Mouse (Mus musculus): ENCODE measurements around the gene Rspo4. TPM values are rescaled to one million over a fixed set of nuclear protein-coding genes. Genes with fewer than 3 reads are reported as not detected.

The Rspo4 gene
- 0.24 and 0.47 TPM in 2 replicates for polyA plus RNA-seq (2016; fragmentation: Nextera tagmentation; extraction: Ambion mirVana)

DNA sequence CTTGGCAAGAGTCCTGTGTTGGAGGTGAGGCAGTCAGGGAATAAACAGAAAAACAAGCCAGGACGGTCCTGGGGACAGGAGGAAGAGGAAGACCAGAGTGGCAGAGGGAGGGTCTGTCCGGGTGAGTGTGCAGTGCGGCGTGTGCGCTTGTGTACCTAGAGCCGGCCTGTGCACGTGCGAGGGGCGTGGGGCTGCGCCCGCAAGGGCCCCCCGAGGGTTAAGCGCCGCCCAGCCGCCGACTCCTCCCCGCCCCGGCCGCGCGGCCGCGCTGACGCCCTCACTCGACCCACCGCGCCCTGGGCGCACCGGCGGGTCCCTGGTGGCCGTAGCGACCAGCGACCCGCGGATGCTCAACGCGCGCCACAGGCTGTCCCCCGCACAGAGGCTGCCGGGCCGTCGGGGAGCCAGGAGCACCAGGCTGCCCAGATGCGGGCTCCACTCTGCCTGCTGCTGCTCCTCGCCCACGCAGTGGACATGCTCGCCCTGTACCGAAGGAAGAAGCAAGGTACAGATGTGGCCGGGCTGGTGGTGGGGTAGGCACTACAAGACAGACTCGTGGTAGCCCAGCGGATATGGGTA, at the start of gene Rspo4:
Gene Rspo4 (plus strand): TSS at position 280 of the 579 bp plus-strand sequence.
- Histone ChIP-seq H3K27me3 (peaks cover 37% of the 10 kb centered on the region), H3K27ac (no peak within 1 kb of the TSS), H3K9me3 (no peaks in the 10 kb centered on the region), H3K4me3 (peak within 1 kb of the TSS; percentile 41), H3K9ac (0 out of 2 replicates have a peak within 1 kb of the TSS, but pooled peaks have one; percentile 38), H3K4me1 (peaks cover 14% of the 10 kb centered on the region), H3K4me2 (replicated peaks) (peak within 1 kb of the TSS; percentile 80), H3K36me3 (no peaks in the 10 kb centered on the region)
- ATAC-seq (ENCODE audit: insufficient number of reproducible peaks, insufficient read depth, low FRiP score, low TSS enrichment) = peak; percentile 54; the same call in 1 of the 2 replicates
- under 1% methylated on average over 37 of the region's 50 CpGs for WGBS

DNA sequence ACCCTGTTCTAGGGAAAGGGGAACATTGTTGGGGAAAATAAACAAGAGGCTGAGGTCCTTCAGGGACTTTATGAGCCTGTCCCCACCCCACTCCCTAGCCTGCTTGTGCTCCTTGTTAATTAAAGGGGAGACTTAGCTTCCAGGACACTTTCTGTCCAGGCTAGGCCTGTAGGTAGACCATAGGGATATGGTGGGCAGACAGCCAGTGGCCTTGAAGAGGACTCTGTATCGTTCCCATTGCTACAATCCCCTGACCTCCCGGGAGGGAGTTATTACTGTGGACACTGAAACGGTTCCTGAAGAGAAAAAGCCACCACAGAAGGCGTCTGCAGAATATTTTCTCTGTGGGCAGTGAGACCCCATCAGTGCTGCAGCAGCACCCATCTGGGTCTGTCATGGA, 27.1 kb upstream of the Rspo4 start:
- H3K4me2 ChIP-seq (replicated peaks) = no peak overlapping the region
- H3K4me1 ChIP-seq = no peaks in the 10 kb centered on the region
- H3K4me3 ChIP-seq = no peak overlapping the region
- H3K36me3 ChIP-seq = no peaks in the 10 kb centered on the region
- WGBS = 80% methylated on average over 4 of the region's 4 CpGs
- H3K27ac ChIP-seq = no peak overlapping the region
- no peak for ATAC-seq (ENCODE audit: insufficient number of reproducible peaks, insufficient read depth, low FRiP score, low TSS enrichment)
- no peaks in the 10 kb centered on the region for H3K9me3 ChIP-seq
- H3K9ac ChIP-seq = no peak overlapping the region
- no peaks in the 10 kb centered on the region for H3K27me3 ChIP-seq

DNA sequence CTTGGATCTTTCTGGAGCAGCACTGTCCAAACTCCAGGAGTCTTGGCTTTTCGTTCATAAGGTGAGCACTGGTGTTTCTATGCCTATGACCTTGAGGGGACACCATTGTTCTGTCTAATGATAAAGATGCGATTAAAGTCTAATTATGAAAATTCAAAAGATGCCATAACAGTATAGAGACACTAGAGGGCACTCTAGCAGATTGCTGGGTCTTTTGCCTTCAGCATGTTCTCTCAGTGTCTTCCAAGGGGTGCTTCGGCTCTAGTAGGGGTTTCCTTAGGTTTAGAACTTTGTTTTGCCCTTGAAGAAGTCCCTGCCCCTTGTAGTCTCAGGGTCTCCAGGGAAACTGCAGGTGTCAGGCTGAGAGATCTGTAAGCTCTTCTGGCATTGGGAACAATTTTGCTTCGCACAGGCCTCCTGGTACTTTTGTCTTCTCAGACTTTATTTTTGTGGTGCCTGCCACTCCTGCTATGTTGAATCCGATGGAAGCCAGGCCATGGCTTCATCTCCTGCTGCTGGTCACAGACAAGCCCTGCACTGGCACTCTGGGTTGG, 19.6 kb downstream of the Rspo4 start:
- Histone ChIP-seq H3K9me3 (no peaks in the 10 kb centered on the region), H3K4me2 (replicated peaks) (no peak overlapping the region), H3K4me3 (no peak overlapping the region), H3K9ac (no peak overlapping the region), H3K36me3 (no peaks in the 10 kb centered on the region), H3K27me3 (no peaks in the 10 kb centered on the region), H3K27ac (no peak overlapping the region), H3K4me1 (no peaks in the 10 kb centered on the region)
- no peak for ATAC-seq (ENCODE audit: insufficient number of reproducible peaks, insufficient read depth, low FRiP score, low TSS enrichment)
- 55% methylated on average over 5 of the region's 5 CpGs for WGBS

DNA sequence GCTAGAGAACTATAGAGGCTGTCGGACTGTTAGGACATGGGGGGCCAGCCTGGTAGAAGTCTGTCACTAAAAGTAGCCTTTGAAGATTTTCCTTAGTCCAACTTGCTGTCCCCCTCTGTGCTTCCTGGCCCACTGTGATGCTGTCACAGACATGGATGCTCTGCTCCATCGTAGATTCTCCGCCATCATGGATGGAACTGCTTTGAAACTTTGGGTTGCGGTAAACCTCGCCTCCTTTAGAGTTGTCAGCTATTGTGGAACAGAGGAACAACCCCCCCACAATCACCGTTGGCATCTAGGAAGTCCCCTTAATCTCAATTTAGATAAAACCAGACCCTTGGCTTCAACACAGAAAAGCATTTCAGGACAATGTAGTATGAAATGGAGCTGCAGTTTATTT, 22.2 kb downstream of the Rspo4 start:
- Histone ChIP-seq H3K4me1 (no peaks in the 10 kb centered on the region), H3K27ac (no peak overlapping the region), H3K9ac (no peak overlapping the region), H3K36me3 (no peaks in the 10 kb centered on the region), H3K27me3 (no peaks in the 10 kb centered on the region), H3K4me3 (no peak overlapping the region), H3K9me3 (no peaks in the 10 kb centered on the region), H3K4me2 (replicated peaks) (no peak overlapping the region)
- ATAC-seq (ENCODE audit: insufficient number of reproducible peaks, insufficient read depth, low FRiP score, low TSS enrichment) = no peak
- 90% methylated on average over 6 of the region's 6 CpGs for WGBS

DNA sequence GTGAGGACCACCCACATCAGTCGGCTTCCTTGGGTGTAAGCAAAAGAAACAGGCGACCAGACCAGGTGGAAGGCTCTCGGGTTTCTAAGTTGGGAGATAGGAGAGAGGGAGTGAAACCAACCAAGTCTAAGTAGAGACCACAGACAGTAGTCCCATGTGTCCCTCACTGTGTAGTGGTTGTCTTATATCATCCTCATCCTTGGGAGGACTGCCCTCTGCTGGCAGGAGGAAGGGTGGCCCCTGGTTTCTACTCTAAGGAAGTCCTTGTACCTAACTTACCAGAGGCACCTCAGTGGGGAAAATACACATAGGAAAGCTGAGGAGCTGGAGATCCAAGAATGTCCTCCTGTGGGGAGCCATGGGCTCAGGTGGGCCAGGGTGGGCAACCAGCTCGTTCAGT, 23.8 kb downstream of the Rspo4 start:
- Histone ChIP-seq H3K27ac (no peak overlapping the region), H3K4me2 (replicated peaks) (no peak overlapping the region), H3K9ac (no peak overlapping the region), H3K36me3 (no peaks in the 10 kb centered on the region), H3K27me3 (no peaks in the 10 kb centered on the region), H3K4me1 (no peaks in the 10 kb centered on the region), H3K9me3 (no peaks in the 10 kb centered on the region), H3K4me3 (no peak overlapping the region)
- WGBS = 35% methylated on average over 4 of the region's 4 CpGs
- ATAC-seq (ENCODE audit: insufficient number of reproducible peaks, insufficient read depth, low FRiP score, low TSS enrichment) = 0 out of 2 replicates have a peak, but pooled peaks have one; percentile 68

DNA sequence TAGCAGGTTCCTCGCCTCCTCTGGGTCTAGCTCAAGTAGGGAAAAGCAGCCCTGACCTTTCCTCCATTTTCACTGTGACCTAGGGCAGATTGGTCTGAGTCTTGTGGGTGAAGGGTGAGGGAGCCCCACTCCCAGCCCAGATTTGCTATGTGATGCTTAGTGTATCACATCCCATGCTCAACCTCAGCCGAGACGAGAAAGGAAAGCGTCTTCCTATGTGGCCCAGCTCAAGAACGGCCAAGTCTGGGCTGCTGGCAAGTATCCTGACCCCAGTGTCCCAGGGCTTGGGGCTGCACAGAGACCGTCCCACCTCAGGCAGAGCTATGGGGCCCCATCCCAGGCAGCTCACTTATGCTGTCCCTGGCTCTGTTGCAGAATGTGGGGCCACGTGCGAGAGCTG, 25.5 kb downstream of the Rspo4 start:
- Histone ChIP-seq H3K27ac (no peak overlapping the region), H3K4me2 (replicated peaks) (no peak overlapping the region), H3K4me1 (no peaks in the 10 kb centered on the region), H3K27me3 (no peaks in the 10 kb centered on the region), H3K4me3 (no peak overlapping the region), H3K36me3 (no peaks in the 10 kb centered on the region), H3K9me3 (no peaks in the 10 kb centered on the region), H3K9ac (no peak overlapping the region)
- no peak; the same call in 1 of the 2 replicates for ATAC-seq (ENCODE audit: insufficient number of reproducible peaks, insufficient read depth, low FRiP score, low TSS enrichment)
- WGBS = 86% methylated on average over 8 of the region's 8 CpGs

DNA sequence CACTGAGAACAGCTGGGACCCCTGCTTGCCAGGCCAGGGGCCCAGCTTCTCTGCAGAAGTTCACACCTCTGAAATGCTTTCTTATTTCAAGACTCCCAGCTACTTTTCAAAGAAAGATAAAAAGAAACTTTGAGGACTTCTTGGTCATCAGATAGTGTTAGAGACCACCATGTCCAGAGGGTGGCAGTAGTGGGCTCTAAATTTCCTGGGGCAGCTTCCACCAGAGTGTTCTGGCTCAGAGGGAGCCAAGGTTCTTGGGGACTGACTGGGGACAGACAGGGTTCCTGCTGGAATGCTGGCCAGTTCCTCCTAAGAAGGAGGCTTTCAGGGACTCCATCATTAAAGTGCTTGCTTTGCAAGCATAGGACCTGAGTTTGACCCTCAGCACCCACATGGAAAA, 31.8 kb downstream of the Rspo4 start:
- Histone ChIP-seq H3K36me3 (no peaks in the 10 kb centered on the region), H3K4me2 (replicated peaks) (no peak overlapping the region), H3K4me1 (no peaks in the 10 kb centered on the region), H3K4me3 (no peak overlapping the region), H3K27ac (no peak overlapping the region), H3K27me3 (peaks cover 5% of the 10 kb centered on the region; the same call in 1 of the 2 replicates), H3K9me3 (no peaks in the 10 kb centered on the region), H3K9ac (no peak overlapping the region)
- no peak for ATAC-seq (ENCODE audit: insufficient number of reproducible peaks, insufficient read depth, low FRiP score, low TSS enrichment)

DNA sequence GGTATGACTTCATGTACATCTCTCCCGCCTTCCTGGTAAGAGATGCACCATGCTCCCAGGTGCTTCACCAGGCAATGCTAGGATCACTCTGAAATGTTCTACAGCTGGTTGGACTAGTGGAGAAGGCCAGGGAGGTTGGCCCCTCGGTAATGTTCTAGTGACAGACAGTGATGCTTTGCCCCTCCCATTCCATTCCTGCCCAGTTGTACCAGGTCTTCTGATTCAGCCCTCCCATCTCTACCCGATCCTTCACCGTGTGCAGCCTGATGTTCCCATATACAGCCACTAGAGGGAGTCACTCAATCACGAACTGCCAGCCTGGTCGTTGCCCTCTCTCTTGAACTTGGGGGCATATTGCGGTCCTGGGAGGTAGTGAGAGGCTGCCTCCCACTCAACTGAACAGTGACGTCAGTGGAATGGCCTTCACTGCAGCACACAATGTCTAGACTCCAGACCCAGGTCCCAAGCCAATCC, 33.3 kb downstream of the Rspo4 start:
- no peak overlapping the region for H3K27ac ChIP-seq
- WGBS = 14% methylated on average over 8 of the region's 8 CpGs
- no peak overlapping the region for H3K4me2 ChIP-seq (replicated peaks)
- no peak overlapping the region for H3K4me3 ChIP-seq
- H3K36me3 ChIP-seq = no peaks in the 10 kb centered on the region
- H3K9ac ChIP-seq = no peak overlapping the region
- no peaks in the 10 kb centered on the region for H3K4me1 ChIP-seq
- peak; percentile 18; the same call in 1 of the 2 replicates for ATAC-seq (ENCODE audit: insufficient number of reproducible peaks, insufficient read depth, low FRiP score, low TSS enrichment)
- H3K27me3 ChIP-seq = peaks cover 5% of the 10 kb centered on the region; the same call in 1 of the 2 replicates
- no peaks in the 10 kb centered on the region for H3K9me3 ChIP-seq

DNA sequence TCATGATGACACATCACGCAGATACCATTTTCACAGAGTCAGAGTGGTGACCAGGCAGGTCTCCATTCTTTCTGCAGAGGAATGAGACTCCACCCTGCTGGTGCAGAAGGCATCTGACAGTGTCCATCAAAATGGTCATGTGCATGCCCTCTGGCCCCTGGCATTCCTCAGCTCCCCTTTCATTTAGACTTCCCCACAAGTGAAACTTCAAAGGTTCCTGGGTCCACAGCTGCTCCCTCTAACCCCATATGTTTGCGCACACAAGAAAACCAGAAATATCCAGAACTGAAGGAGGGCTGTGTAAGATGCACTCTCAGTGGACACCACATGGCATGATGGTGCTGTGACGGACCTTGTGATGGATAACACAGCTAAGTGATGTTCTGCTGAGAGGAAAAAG, 35.9 kb downstream of the Rspo4 start:
- Histone ChIP-seq H3K4me1 (no peaks in the 10 kb centered on the region), H3K36me3 (no peaks in the 10 kb centered on the region), H3K4me2 (replicated peaks) (no peak overlapping the region), H3K9me3 (no peaks in the 10 kb centered on the region), H3K9ac (no peak overlapping the region), H3K27me3 (peaks cover 2% of the 10 kb centered on the region; the same call in 1 of the 2 replicates), H3K27ac (no peak overlapping the region), H3K4me3 (no peak overlapping the region)
- no peak for ATAC-seq (ENCODE audit: insufficient number of reproducible peaks, insufficient read depth, low FRiP score, low TSS enrichment)
- 63% methylated on average over 3 of the region's 3 CpGs for WGBS

DNA sequence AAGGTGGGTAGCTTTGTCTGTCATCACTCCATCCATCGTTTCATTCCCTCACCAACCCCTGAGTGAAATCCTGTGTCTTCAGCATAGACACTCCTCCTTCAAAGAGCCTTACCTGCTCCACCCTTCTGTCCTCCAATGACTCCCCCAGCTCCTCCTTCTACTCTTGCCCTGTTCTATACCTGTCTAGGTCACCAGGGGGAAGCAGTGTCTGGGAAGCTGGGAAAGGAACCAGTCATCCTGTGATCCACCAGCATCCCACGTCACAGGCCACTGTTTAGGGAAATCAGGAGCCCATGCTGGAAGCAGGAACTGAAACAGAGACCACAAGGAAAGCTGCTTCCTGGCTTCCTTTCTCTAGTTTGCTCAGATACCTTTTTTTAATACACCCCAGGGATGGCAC, 37.0 kb downstream of the Rspo4 start:
- WGBS = 50% methylated on average over 2 of the region's 2 CpGs
- no peak overlapping the region for H3K27ac ChIP-seq
- no peak overlapping the region for H3K4me2 ChIP-seq (replicated peaks)
- no peaks in the 10 kb centered on the region for H3K9me3 ChIP-seq
- H3K27me3 ChIP-seq = no peaks in the 10 kb centered on the region
- ATAC-seq (ENCODE audit: insufficient number of reproducible peaks, insufficient read depth, low FRiP score, low TSS enrichment) = no peak
- no peaks in the 10 kb centered on the region for H3K36me3 ChIP-seq
- no peaks in the 10 kb centered on the region for H3K4me1 ChIP-seq
- H3K4me3 ChIP-seq = no peak overlapping the region
- no peak overlapping the region for H3K9ac ChIP-seq

DNA sequence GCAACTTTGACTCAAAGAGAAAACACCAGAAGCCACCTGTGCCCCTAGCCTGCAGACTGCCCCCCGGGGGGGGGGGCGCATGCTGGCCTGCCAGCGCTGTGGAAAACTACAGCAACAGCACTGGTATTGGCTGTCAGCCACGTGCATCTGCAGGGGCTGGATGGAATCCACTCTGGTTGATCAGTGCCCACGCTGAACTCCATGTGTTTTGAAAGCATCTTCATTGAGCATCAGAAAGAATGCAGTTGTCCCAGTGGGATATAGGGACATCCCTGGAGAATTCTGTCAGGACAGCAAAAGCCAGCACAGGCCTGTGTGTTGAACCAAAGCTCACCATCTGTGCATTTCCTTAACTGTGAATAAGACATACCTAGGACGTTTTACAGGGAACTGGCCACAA, 48.3 kb downstream of the Rspo4 start:
- WGBS = 54% methylated on average over 6 of the region's 6 CpGs
- ATAC-seq (ENCODE audit: insufficient number of reproducible peaks, insufficient read depth, low FRiP score, low TSS enrichment) = no peak
- no peak overlapping the region for H3K27ac ChIP-seq
- no peak overlapping the region for H3K4me2 ChIP-seq (replicated peaks)
- no peak overlapping the region for H3K9ac ChIP-seq
- H3K36me3 ChIP-seq = no peaks in the 10 kb centered on the region
- no peak overlapping the region for H3K4me3 ChIP-seq
- H3K4me1 ChIP-seq = peaks cover 10% of the 10 kb centered on the region; the same call in 1 of the 2 replicates
- no peaks in the 10 kb centered on the region for H3K9me3 ChIP-seq
- no peaks in the 10 kb centered on the region for H3K27me3 ChIP-seq

DNA sequence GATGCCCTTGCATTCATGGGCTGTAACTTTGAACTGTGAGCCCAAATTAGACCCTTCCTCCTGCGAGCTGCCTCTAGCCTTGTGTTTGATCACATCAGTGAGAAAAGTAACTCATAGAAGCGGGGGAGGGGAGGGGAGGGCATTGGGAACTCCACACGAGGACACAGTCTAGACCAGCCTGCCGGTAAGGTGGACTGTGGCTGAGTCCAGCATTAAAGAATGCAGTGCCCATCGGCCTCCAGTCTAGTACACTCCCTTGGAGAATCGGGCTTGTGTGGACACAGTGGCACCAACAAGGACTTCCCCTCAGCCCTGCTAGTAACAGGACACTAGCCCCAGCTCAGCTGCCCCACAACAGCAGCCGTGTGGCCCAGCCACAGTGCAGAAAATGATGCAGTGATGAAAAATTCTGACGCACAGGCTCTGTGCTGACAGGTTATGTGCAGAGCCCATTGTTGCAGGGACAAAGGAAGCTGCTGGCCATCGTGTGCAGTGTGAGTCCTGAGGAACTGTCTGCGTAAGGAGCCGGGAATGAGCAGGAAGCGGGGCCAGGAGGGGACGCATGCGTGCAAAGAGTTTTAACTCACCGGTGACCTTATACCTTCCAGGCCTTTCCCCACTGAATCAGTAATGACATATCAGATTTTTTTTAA, 50.5 kb downstream of the Rspo4 start:
- H3K4me3 ChIP-seq = no peak overlapping the region
- no peak overlapping the region for H3K4me2 ChIP-seq (replicated peaks)
- H3K4me1 ChIP-seq = peaks cover 10% of the 10 kb centered on the region; the same call in 1 of the 2 replicates
- no peak for ATAC-seq (ENCODE audit: insufficient number of reproducible peaks, insufficient read depth, low FRiP score, low TSS enrichment)
- no peaks in the 10 kb centered on the region for H3K27me3 ChIP-seq
- WGBS = 36% methylated on average over 15 of the region's 15 CpGs
- no peak overlapping the region; the same call in 1 of the 2 replicates for H3K27ac ChIP-seq
- H3K9ac ChIP-seq = no peak overlapping the region
- no peaks in the 10 kb centered on the region for H3K36me3 ChIP-seq
- no peaks in the 10 kb centered on the region for H3K9me3 ChIP-seq

Data from embryonic facial prominence, embryonic 12.5 days (tissue).